Mouse (Mus musculus): ENCODE measurements around the gene Ptprj.

DNA sequence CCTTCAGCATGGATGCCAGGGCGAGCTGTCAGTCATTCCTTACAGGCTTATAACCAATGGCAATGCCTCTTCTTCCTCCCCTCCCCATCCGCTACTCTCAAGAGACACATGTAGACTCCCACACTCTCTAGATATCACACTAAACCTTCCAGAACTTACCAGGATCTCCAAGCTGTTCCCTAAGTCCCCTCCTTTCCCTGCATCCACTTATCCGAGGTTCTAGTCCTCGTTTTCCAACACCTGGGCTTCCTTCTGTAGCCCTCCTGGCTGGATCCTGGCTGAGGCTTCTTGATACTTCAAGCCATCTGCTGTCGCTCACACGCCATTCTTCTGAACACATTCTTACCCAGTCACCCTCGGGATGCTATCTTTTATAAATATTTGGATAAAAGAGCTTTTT lies 114.0 kb downstream of the Ptprj start:
- TF ChIP-seq CTCF (IDR thresholded peaks at IDR 0.05; ENCODE audit: low read depth) (no peak), EP300 (optimal IDR thresholded peaks at IDR 0.05) (no peak)

Data from stomach, postnatal 0 days (tissue).